27 mouse cellular contexts compared by ENCODE assay signal in genomic region chr1:96848606-96849005, GRCm38 (mm10). TPM values are rescaled to one million over a fixed set of nuclear protein-coding genes. Genes with fewer than 3 reads are reported as not detected.
A peak's percentile ranks its signal among the peaks of the same experiment; 100 is the strongest.
DNase-seq lines count a peak whose midpoint lies in the region; ATAC-seq and TF ChIP-seq lines count a peak whose summit lies in the region.
"Had no signal": no experiment of that assay in that cellular context is flagged by ENCODE, and none has a peak within 500 bp of the region (broad histone marks: within the 10 kb centered on the region; RNA-seq: fewer than 3 reads in every experiment).

No protein-coding gene starts in this region.

- no peak for DNase-seq in lung, postnatal 4 days
- DNase-seq in lung, postnatal 0 days (ENCODE audit: low spot score), result no peak
- DNase-seq in lung, postnatal 36 days, result no peak
- peak; percentile 36 for DNase-seq in R1 (ENCODE audit: low read depth, low spot score)
- DNase-seq in cerebellum, postnatal 25 days, result no peak
- DNase-seq: adrenal gland, adult 8-10 months; adrenal gland, postnatal 14 days; adrenal gland, postnatal 36 days; cerebellum, adult 11-12 months; cerebellum, adult 2 months; cerebellum, adult 9-10 months; cerebellum, postnatal 10 days; cerebellum, postnatal 36 days; embryo, embryonic 11 days had no signal

- no peak overlapping the region; the same call in 1 of the 2 replicates for H3K27ac ChIP-seq in lung, embryonic 15.5 days
- H3K27ac ChIP-seq in lung, postnatal 0 days (ENCODE audit: low read length), result no peak overlapping the region
- no peak overlapping the region for H3K27ac ChIP-seq in midbrain, embryonic 16.5 days (ENCODE audit: low read length)
- H3K27ac ChIP-seq: embryonic facial prominence, embryonic 13.5 days; embryonic facial prominence, embryonic 15.5 days; forebrain, embryonic 10.5 days; forebrain, embryonic 12.5 days had no signal

- no peak for TF ChIP-seq EP300 in lung, postnatal 0 days (IDR thresholded peaks at IDR 0.05)

- no peak overlapping the region for H3K4me3 ChIP-seq in lung, embryonic 15.5 days
- H3K4me3 ChIP-seq in lung, postnatal 0 days (ENCODE audit: low read depth, low read length), result no peak overlapping the region
- no peak overlapping the region for H3K4me3 ChIP-seq in midbrain, embryonic 16.5 days (ENCODE audit: low read depth, low read length)
- H3K4me3 ChIP-seq: embryonic facial prominence, embryonic 13.5 days; embryonic facial prominence, embryonic 15.5 days; erythroblast, embryonic 14.5 days; forebrain, embryonic 10.5 days; forebrain, embryonic 12.5 days had no signal

- no peak; the same call in 1 of the 2 replicates for ATAC-seq in lung, embryonic 15.5 days (ENCODE audit: borderline replicate concordance, extremely low read depth, low FRiP score, low TSS enrichment)
- peak; percentile 61; the same call in 1 of the 2 replicates for ATAC-seq in lung, postnatal 0 days
- ATAC-seq in midbrain, embryonic 16.5 days, result no peak
- ATAC-seq: activated CD4-positive, CD25-positive, alpha-beta regulatory T cell, adult 4 months; forebrain, embryonic 14.5 days; forebrain, embryonic 16.5 days; Patski had no signal

- H3K9ac ChIP-seq in lung, embryonic 15.5 days, result no peak overlapping the region
- no peak overlapping the region for H3K9ac ChIP-seq in lung, postnatal 0 days (replicated peaks; ENCODE audit: low read depth)
- no peak overlapping the region for H3K9ac ChIP-seq in midbrain, embryonic 16.5 days (ENCODE audit: low read depth, low read length)
- H3K9ac ChIP-seq: embryonic facial prominence, embryonic 13.5 days; embryonic facial prominence, embryonic 15.5 days; forebrain, embryonic 12.5 days had no signal

- no peaks in the 10 kb centered on the region for H3K4me1 ChIP-seq in lung, embryonic 15.5 days
- H3K4me1 ChIP-seq in lung, postnatal 0 days (ENCODE audit: insufficient read depth, low read depth, low read length), result no peaks in the 10 kb centered on the region
- no peaks in the 10 kb centered on the region for H3K4me1 ChIP-seq in midbrain, embryonic 16.5 days (ENCODE audit: control insufficient read depth, insufficient read depth, low read length)
- H3K4me1 ChIP-seq: embryonic facial prominence, embryonic 13.5 days; embryonic facial prominence, embryonic 15.5 days; forebrain, embryonic 10.5 days; forebrain, embryonic 12.5 days had no signal

- H3K27me3 ChIP-seq in lung, embryonic 15.5 days, result no peaks in the 10 kb centered on the region
- no peaks in the 10 kb centered on the region for H3K27me3 ChIP-seq in lung, postnatal 0 days (replicated peaks; ENCODE audit: insufficient read depth, low read length)
- H3K27me3 ChIP-seq in midbrain, embryonic 16.5 days (ENCODE audit: control insufficient read depth, insufficient read depth, low read depth, low read length), result no peaks in the 10 kb centered on the region
- H3K27me3 ChIP-seq: embryonic facial prominence, embryonic 13.5 days; embryonic facial prominence, embryonic 15.5 days; forebrain, embryonic 12.5 days had no signal

- 0 out of 2 replicates have a peak overlapping the region, but pooled peaks have one; percentile 9 for H3K4me2 ChIP-seq in lung, embryonic 15.5 days
- H3K4me2 ChIP-seq in lung, postnatal 0 days (replicated peaks; ENCODE audit: low read depth, low read length), result no peak overlapping the region
- no peak overlapping the region for H3K4me2 ChIP-seq in midbrain, embryonic 16.5 days (ENCODE audit: low read length)
- H3K4me2 ChIP-seq: embryonic facial prominence, embryonic 13.5 days; embryonic facial prominence, embryonic 15.5 days; forebrain, embryonic 12.5 days had no signal

- no peaks in the 10 kb centered on the region for H3K9me3 ChIP-seq in lung, embryonic 15.5 days
- no peaks in the 10 kb centered on the region for H3K9me3 ChIP-seq in lung, postnatal 0 days (ENCODE audit: low read length)
- no peaks in the 10 kb centered on the region for H3K9me3 ChIP-seq in midbrain, embryonic 16.5 days (replicated peaks; ENCODE audit: control insufficient read depth, low read length, poor library complexity, severe bottlenecking)
- H3K9me3 ChIP-seq: embryonic facial prominence, embryonic 13.5 days; embryonic facial prominence, embryonic 15.5 days; forebrain, embryonic 10.5 days; forebrain, embryonic 12.5 days had no signal

- H3K36me3 ChIP-seq in lung, embryonic 15.5 days, result no peaks in the 10 kb centered on the region
- no peaks in the 10 kb centered on the region for H3K36me3 ChIP-seq in lung, postnatal 0 days (ENCODE audit: insufficient read depth, low read length)
- no peaks in the 10 kb centered on the region for H3K36me3 ChIP-seq in midbrain, embryonic 16.5 days (ENCODE audit: control insufficient read depth, insufficient read depth, low read length)
- H3K36me3 ChIP-seq: embryonic facial prominence, embryonic 13.5 days; embryonic facial prominence, embryonic 15.5 days; forebrain, embryonic 10.5 days; forebrain, embryonic 12.5 days; G1E had no signal

- no peak for TF ChIP-seq CTCF in lung, postnatal 0 days (IDR thresholded peaks at IDR 0.05)

- WGBS in lung, embryonic 15.5 days, result 34% methylated on average over 2 of the region's 2 CpGs
- WGBS in lung, postnatal 0 days, result 34% methylated on average over 2 of the region's 2 CpGs
- 42% methylated on average over 2 of the region's 2 CpGs for WGBS in midbrain, embryonic 16.5 days

RNA-seq across cellular contexts. Expression of gene Slco4c1, which starts 23.4 kb away (rescaled TPM):
- polyA plus RNA-seq in lung, embryonic 15.5 days (2015; fragmentation: Nextera tagmentation; extraction: Ambion mirVana), result 6.6 and 7.9 TPM in 2 replicates
- 30.6 and 37.8 TPM in 2 replicates for polyA plus RNA-seq in lung, postnatal 0 days (2015; fragmentation: Nextera tagmentation; extraction: Ambion mirVana)
- polyA plus RNA-seq in midbrain, embryonic 16.5 days (2015; fragmentation: Nextera tagmentation; extraction: Ambion mirVana), result 1.5 and 1.9 TPM in 2 replicates
- polyA plus RNA-seq: activated CD4-positive, CD25-positive, alpha-beta regulatory T cell, adult 4 months; C2C12; erythroblast, embryonic 14.5 days; forebrain, embryonic 10.5 days; G1E; Patski had no signal
